Mouse (Mus musculus) left cerebral cortex, adult 6 months (tissue): Measurements from ENCODE around the gene Asb18. TPM values are rescaled to one million over a fixed set of nuclear protein-coding genes. Genes with fewer than 3 reads are reported as not detected.

Experiments used
- long read RNA-seq, 2 experiments: library from polyadenylated mRNA; unstranded; transcript quantifications; one replicate each; pipeline ENCODE4 v2.0.0; 2019 to 2020
- polyA plus RNA-seq: library from polyadenylated mRNA; unstranded; fragments of <200 nt; fragmentation: Nextera tagmentation; gene quantifications from 2 replicates; pipeline ENCODE4 v1.2.3, GENCODE M21; 2021

The Asb18 gene
- 0.64 and 0.66 TPM in 2 replicates for polyA plus RNA-seq
- long read RNA-seq, experiment 1, partial matches to known transcripts: 5 of 5 reads
- long read RNA-seq, experiment 1, other reads (novel, unspliced or antisense): 0 of 5 reads
- long read RNA-seq, experiment 2, partial matches to known transcripts: 0 of 1 reads
- long read RNA-seq, experiment 2, other reads (novel, unspliced or antisense): 1 of 1 reads

GRCm38 (mm10) chr1:90014446-90014845 is at the start of gene Asb18:
Gene Asb18 (minus strand): TSS chr1:90014666.

GRCm38 (mm10) chr1:89931120-89931519 is 83.3 kb downstream of the Asb18 start, which contains the start of gene Gbx2:
Gene Gbx2 (minus strand): TSS chr1:89931179.

Other genes with a start within 250 kb of the Asb18 start
- gene Gbx2, start 83.5 kb downstream of the Asb18 start, polyA plus RNA-seq: 0.13 TPM in 1 of 2 replicates, not detected in the other
- 0.74 TPM in 2 replicates for gene Iqca, start 138.7 kb upstream of the Asb18 start, polyA plus RNA-seq
- gene Ackr3, start 189.3 kb upstream of the Asb18 start, polyA plus RNA-seq: 1.8 and 3.5 TPM in 2 replicates